Mouse (Mus musculus): ENCODE results near the gene Eaf2. TPM values are rescaled to one million over a fixed set of nuclear protein-coding genes. Genes with fewer than 3 reads are reported as not detected.

The Eaf2 gene
- total and polyA plus RNA-seq, 2 experiments: 0.28 TPM

DNA sequence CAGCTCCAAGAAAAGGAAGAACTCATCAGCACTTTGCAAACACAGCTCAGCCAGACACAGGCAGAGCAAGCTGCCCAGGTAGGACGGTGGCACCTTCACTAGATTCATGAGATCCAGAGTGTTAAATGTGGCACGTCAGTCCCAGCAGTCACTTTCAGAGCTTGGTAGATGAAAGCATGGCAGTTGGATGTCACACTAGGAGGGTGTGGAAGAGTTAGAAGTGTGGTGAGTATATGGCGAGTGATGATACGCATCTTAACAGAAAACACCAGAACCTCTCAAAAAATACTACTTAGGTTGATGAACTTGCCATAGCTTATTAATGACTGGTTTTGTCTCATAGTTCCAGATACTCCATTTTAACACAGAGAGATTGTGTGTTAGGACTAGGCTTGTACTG, 16.6 kb upstream of the Eaf2 start:
- H3K79me2 ChIP-seq (ENCODE audit: control insufficient read depth, insufficient read depth, low read length): no peaks in the 10 kb centered on the region
- no peak for DNase-seq (ENCODE audit: extremely low read depth, low read depth, low spot score)
- WGBS: 92% methylated on average over 4 of the region's 4 CpGs
- H3K36me3 ChIP-seq (ENCODE audit: control insufficient read depth, insufficient read depth, low read length): peaks cover 61% of the 10 kb centered on the region
- no peaks in the 10 kb centered on the region for H3K4me1 ChIP-seq (ENCODE audit: control insufficient read depth, insufficient read depth, low read length)
- H3K4me3 ChIP-seq (ENCODE audit: insufficient read depth, low read depth, low read length): no peak overlapping the region
- no peak for TF ChIP-seq POLR2A (IDR thresholded peaks at IDR 0.05; ENCODE audit: extremely low read depth, insufficient read depth, low read length)
- no peak for TF ChIP-seq CTCF (IDR thresholded peaks at IDR 0.05; ENCODE audit: low read depth, low read length)
- H3K27me3 ChIP-seq (ENCODE audit: control insufficient read depth, insufficient read depth, low read length): no peaks in the 10 kb centered on the region
- no peak overlapping the region for H3K9ac ChIP-seq (ENCODE audit: low read depth, low read length)
- H3K27ac ChIP-seq (replicated peaks; ENCODE audit: insufficient read depth, low read depth, low read length): no peak overlapping the region

DNA sequence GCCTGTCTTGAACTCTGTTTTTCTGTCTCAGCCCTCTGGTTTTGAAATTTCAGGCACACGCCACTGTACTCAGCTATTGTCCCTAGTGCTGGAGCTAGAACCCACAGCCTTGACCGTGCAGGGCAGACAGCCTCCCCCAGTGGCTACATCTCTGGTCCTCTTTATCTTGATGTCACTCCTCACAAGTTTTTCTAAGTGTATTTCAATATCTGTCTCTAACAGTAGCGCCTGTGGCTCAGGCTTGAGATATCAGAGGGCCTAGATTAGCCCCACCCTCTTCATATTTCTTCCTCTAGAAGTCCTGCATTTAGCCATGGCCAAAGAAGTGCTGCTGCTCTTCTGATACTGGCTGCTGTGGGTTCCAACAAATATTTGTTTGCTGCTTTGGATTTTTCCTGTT, 15.8 kb upstream of the Eaf2 start:
- Histone ChIP-seq H3K27me3 (ENCODE audit: control insufficient read depth, insufficient read depth, low read length) (no peaks in the 10 kb centered on the region), H3K4me1 (ENCODE audit: control insufficient read depth, insufficient read depth, low read length) (no peaks in the 10 kb centered on the region), H3K4me3 (ENCODE audit: insufficient read depth, low read depth, low read length) (no peak overlapping the region), H3K36me3 (ENCODE audit: control insufficient read depth, insufficient read depth, low read length) (peaks cover 61% of the 10 kb centered on the region), H3K9ac (ENCODE audit: low read depth, low read length) (no peak overlapping the region), H3K27ac (replicated peaks; ENCODE audit: insufficient read depth, low read depth, low read length) (no peak overlapping the region), H3K79me2 (ENCODE audit: control insufficient read depth, insufficient read depth, low read length) (no peaks in the 10 kb centered on the region)
- no peak for DNase-seq (ENCODE audit: extremely low read depth, low read depth, low spot score)
- no peak for TF ChIP-seq CTCF (IDR thresholded peaks at IDR 0.05; ENCODE audit: low read depth, low read length)
- TF ChIP-seq POLR2A (IDR thresholded peaks at IDR 0.05; ENCODE audit: extremely low read depth, insufficient read depth, low read length): no peak
- 96% methylated on average over 3 of the region's 3 CpGs for WGBS

- DNase-seq (ENCODE audit: extremely low read depth, low read depth, low spot score): no peak
- H3K27ac ChIP-seq (replicated peaks; ENCODE audit: insufficient read depth, low read depth, low read length): no peak overlapping the region
- no peak overlapping the region for H3K9ac ChIP-seq (ENCODE audit: low read depth, low read length)
- H3K27me3 ChIP-seq (ENCODE audit: control insufficient read depth, insufficient read depth, low read length): no peaks in the 10 kb centered on the region
- H3K36me3 ChIP-seq (ENCODE audit: control insufficient read depth, insufficient read depth, low read length): peaks cover 49% of the 10 kb centered on the region
- H3K4me3 ChIP-seq (ENCODE audit: insufficient read depth, low read depth, low read length): no peak overlapping the region
- WGBS: 81% methylated on average over 5 of the region's 5 CpGs
- peaks cover 3% of the 10 kb centered on the region; the same call in 1 of the 2 replicates for H3K79me2 ChIP-seq (ENCODE audit: control insufficient read depth, insufficient read depth, low read length)
- H3K4me1 ChIP-seq (ENCODE audit: control insufficient read depth, insufficient read depth, low read length): no peaks in the 10 kb centered on the region
- TF ChIP-seq CTCF (IDR thresholded peaks at IDR 0.05; ENCODE audit: low read depth, low read length) (no peak), POLR2A (IDR thresholded peaks at IDR 0.05; ENCODE audit: extremely low read depth, insufficient read depth, low read length) (no peak)
Measured at GRCm38 (mm10) chr16:36887546-36887945, 12.7 kb upstream of the Eaf2 start.

DNA sequence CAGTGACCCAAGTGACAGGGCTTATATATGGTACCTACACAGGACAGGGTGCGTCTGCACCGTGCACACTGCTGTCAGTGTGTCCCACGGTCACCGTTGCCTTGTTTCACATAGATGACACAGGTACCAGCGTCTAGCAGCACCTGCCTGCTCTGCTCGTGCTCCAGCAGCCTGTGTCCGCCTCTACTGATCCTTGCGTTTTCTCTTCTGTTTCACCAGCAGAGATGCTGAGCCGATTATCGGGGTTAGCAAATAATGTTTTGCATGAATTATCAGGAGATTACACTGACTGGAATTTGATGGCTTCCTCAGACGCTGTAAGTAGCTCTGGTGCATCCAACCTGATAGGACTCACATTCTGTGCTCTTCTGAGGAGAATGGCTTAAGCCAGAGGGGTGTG, 11.1 kb upstream of the Eaf2 start:
- DNase-seq (ENCODE audit: extremely low read depth, low read depth, low spot score): no peak

GRCm38 (mm10) chr16:36884881-36885280, 10.1 kb upstream of the Eaf2 start:
- Histone ChIP-seq H3K4me3 (ENCODE audit: insufficient read depth, low read depth, low read length) (no peak overlapping the region), H3K27ac (replicated peaks; ENCODE audit: insufficient read depth, low read depth, low read length) (no peak overlapping the region), H3K4me1 (ENCODE audit: control insufficient read depth, insufficient read depth, low read length) (no peaks in the 10 kb centered on the region), H3K79me2 (ENCODE audit: control insufficient read depth, insufficient read depth, low read length) (peaks cover 8% of the 10 kb centered on the region; the same call in 1 of the 2 replicates), H3K9ac (ENCODE audit: low read depth, low read length) (no peak overlapping the region), H3K36me3 (ENCODE audit: control insufficient read depth, insufficient read depth, low read length) (peaks cover 30% of the 10 kb centered on the region; the same call in 1 of the 2 replicates), H3K27me3 (ENCODE audit: control insufficient read depth, insufficient read depth, low read length) (no peaks in the 10 kb centered on the region)
- WGBS: 94% methylated on average over 4 of the region's 4 CpGs
- TF ChIP-seq POLR2A (IDR thresholded peaks at IDR 0.05; ENCODE audit: extremely low read depth, insufficient read depth, low read length): no peak
- peak; percentile 39 for TF ChIP-seq CTCF (IDR thresholded peaks at IDR 0.05; ENCODE audit: low read depth, low read length)
- DNase-seq (ENCODE audit: extremely low read depth, low read depth, low spot score): no peak

More for the DNA sequence above, 11.1 kb upstream of the Eaf2 start:
- TF ChIP-seq POLR2A (IDR thresholded peaks at IDR 0.05; ENCODE audit: extremely low read depth, insufficient read depth, low read length): no peak
- Histone ChIP-seq H3K27me3 (ENCODE audit: control insufficient read depth, insufficient read depth, low read length) (no peaks in the 10 kb centered on the region), H3K4me1 (ENCODE audit: control insufficient read depth, insufficient read depth, low read length) (no peaks in the 10 kb centered on the region), H3K4me3 (ENCODE audit: insufficient read depth, low read depth, low read length) (no peak overlapping the region), H3K36me3 (ENCODE audit: control insufficient read depth, insufficient read depth, low read length) (peaks cover 37% of the 10 kb centered on the region; the same call in 1 of the 2 replicates), H3K27ac (replicated peaks; ENCODE audit: insufficient read depth, low read depth, low read length) (no peak overlapping the region), H3K79me2 (ENCODE audit: control insufficient read depth, insufficient read depth, low read length) (peaks cover 3% of the 10 kb centered on the region; the same call in 1 of the 2 replicates), H3K9ac (ENCODE audit: low read depth, low read length) (no peak overlapping the region)
- 96% methylated on average over 11 of the region's 11 CpGs for WGBS

DNA sequence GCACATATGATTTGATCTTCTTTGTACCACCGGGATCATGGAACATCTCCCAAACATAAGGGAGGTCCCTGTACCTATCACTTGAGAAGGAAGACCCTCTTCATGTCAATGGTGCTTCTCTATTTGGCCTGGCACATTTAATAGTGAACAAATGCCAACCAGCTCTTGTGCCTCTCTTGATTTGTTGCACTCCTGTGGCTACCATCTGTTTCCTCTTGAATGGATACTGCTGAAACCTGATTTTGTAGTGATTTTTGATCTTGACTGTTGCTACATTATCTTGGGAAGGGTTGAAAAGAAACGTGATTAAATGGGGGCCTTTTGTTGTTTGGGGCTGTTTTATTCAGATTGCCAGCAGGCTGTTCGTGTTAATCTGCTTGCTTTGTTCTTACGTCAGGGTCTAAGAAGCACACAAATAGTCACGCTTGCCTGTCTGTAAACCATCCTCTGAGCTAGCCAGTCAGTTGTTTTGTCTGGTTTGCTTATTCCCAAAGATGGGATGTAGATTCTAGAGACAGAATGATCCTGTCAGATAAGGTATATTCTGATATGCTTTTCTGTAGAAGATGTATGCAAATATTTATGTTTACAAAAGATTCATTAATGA, 8.0 kb upstream of the Eaf2 start:
- DNase-seq (ENCODE audit: extremely low read depth, low read depth, low spot score): no peak
- no peak overlapping the region for H3K27ac ChIP-seq (replicated peaks; ENCODE audit: insufficient read depth, low read depth, low read length)

More for the DNA sequence above, 8.0 kb upstream of the Eaf2 start:
- Histone ChIP-seq H3K27me3 (ENCODE audit: control insufficient read depth, insufficient read depth, low read length) (no peaks in the 10 kb centered on the region), H3K36me3 (ENCODE audit: control insufficient read depth, insufficient read depth, low read length) (peaks cover 21% of the 10 kb centered on the region; the same call in 1 of the 2 replicates), H3K79me2 (ENCODE audit: control insufficient read depth, insufficient read depth, low read length) (peaks cover 10% of the 10 kb centered on the region; the same call in 1 of the 2 replicates), H3K4me3 (ENCODE audit: insufficient read depth, low read depth, low read length) (no peak overlapping the region), H3K4me1 (ENCODE audit: control insufficient read depth, insufficient read depth, low read length) (no peaks in the 10 kb centered on the region), H3K9ac (ENCODE audit: low read depth, low read length) (no peak overlapping the region)
- no peak for TF ChIP-seq CTCF (IDR thresholded peaks at IDR 0.05; ENCODE audit: low read depth, low read length)
- no peak for TF ChIP-seq POLR2A (IDR thresholded peaks at IDR 0.05; ENCODE audit: extremely low read depth, insufficient read depth, low read length)
- 81% methylated on average over 5 of the region's 5 CpGs for WGBS
